Mouse (Mus musculus) thymus, postnatal 25 days (tissue): ENCODE measurements at regions not wholly inside any gene's neighbourhood (a gene's known extent, or its start where the extent isn't known, plus 50 kb on each side); places are given as distances from the start of the nearest gene placed in this dataset.
A peak's percentile ranks its signal among the peaks of the same experiment; 100 is the strongest.

Experiments used
- DNase-seq: peaks from one replicate; pipeline ENCODE4 v3.0.0; 2022

- DNase-seq, result no peak
Observed at GRCm38 (mm10) chr10:19187716-19188081, 168.6 kb upstream of the Olig3 start.

GRCm38 (mm10) chr10:19187084-19187615 lies 169.2 kb upstream of the Olig3 start:
- DNase-seq, result peak; percentile 58

GRCm38 (mm10) chr10:19185790-19186581 lies 170.3 kb upstream of the Olig3 start:
- peak; percentile 75 for DNase-seq

GRCm38 (mm10) chr10:19184886-19185285 lies 169.4 kb upstream of the Tnfaip3 start:
- DNase-seq, result peak; percentile 60

GRCm38 (mm10) chr10:19177895-19178294 lies 162.4 kb upstream of the Tnfaip3 start:
- no peak for DNase-seq

GRCm38 (mm10) chr10:19177414-19177813 lies 162.0 kb upstream of the Tnfaip3 start:
- DNase-seq, result no peak

- no peak for DNase-seq
Observed at GRCm38 (mm10) chr10:19176249-19176648, 160.8 kb upstream of the Tnfaip3 start.

GRCm38 (mm10) chr10:19171834-19172233 lies 156.4 kb upstream of the Tnfaip3 start:
- DNase-seq, result no peak

- no peak for DNase-seq
Observed at GRCm38 (mm10) chr10:19170596-19170995, 155.1 kb upstream of the Tnfaip3 start.

- DNase-seq, result no peak
Observed at GRCm38 (mm10) chr10:19169272-19169671, 153.8 kb upstream of the Tnfaip3 start.

GRCm38 (mm10) chr10:19168362-19168761 lies 152.9 kb upstream of the Tnfaip3 start:
- DNase-seq, result no peak

- peak; percentile 67 for DNase-seq
Observed at GRCm38 (mm10) chr10:19167641-19168271, 152.3 kb upstream of the Tnfaip3 start.

GRCm38 (mm10) chr10:19167101-19167500 lies 151.6 kb upstream of the Tnfaip3 start:
- peak; percentile 15 for DNase-seq

GRCm38 (mm10) chr10:19162104-19162503 lies 146.6 kb upstream of the Tnfaip3 start:
- DNase-seq, result no peak

- DNase-seq, result no peak
Observed at GRCm38 (mm10) chr10:19161149-19161548, 145.7 kb upstream of the Tnfaip3 start.

- no peak for DNase-seq
Observed at GRCm38 (mm10) chr10:19154041-19154440, 138.6 kb upstream of the Tnfaip3 start.

GRCm38 (mm10) chr10:19152773-19153172 lies 137.3 kb upstream of the Tnfaip3 start:
- no peak for DNase-seq

- DNase-seq, result no peak
Observed at GRCm38 (mm10) chr10:19150766-19151165, 135.3 kb upstream of the Tnfaip3 start.

- no peak for DNase-seq
Observed at GRCm38 (mm10) chr10:19150005-19150404, 134.5 kb upstream of the Tnfaip3 start.

- DNase-seq, result no peak
Observed at GRCm38 (mm10) chr10:19149196-19149869, 133.9 kb upstream of the Tnfaip3 start.

- no peak for DNase-seq
Observed at GRCm38 (mm10) chr10:19141481-19141880, 126.0 kb upstream of the Tnfaip3 start.

- DNase-seq, result no peak
Observed at GRCm38 (mm10) chr10:19140628-19141027, 125.2 kb upstream of the Tnfaip3 start.

GRCm38 (mm10) chr10:19139234-19139633 lies 123.8 kb upstream of the Tnfaip3 start:
- no peak for DNase-seq

- no peak for DNase-seq
Observed at GRCm38 (mm10) chr10:19138258-19138657, 122.8 kb upstream of the Tnfaip3 start.
